Mouse (Mus musculus): ENCODE measurements around the gene Slit3.

GRCm38 (mm10) chr11:35466701-35467100 is 345.7 kb downstream of the Slit3 start:
- no peak for TF ChIP-seq CTCF (IDR thresholded peaks at IDR 0.05; ENCODE audit: low read depth, low read length)
- no peak for TF ChIP-seq POLR2A (IDR thresholded peaks at IDR 0.05; ENCODE audit: extremely low read depth, insufficient read depth, low read length)
